Mouse (Mus musculus) C2C12 (cell line): ENCODE measurements at regions not wholly inside any gene's neighbourhood (a gene's known extent, or its start where the extent isn't known, plus 50 kb on each side); places are given as distances from the start of the nearest gene placed in this dataset.

Source experiments
- H3K27me3 ChIP-seq: one replicate; pipeline ENCODE4 v1.6.1; 2011; ENCODE audit not compliant: control insufficient read depth, insufficient read depth, insufficient read length
- H3K36me3 ChIP-seq: one replicate; pipeline ENCODE4 v1.6.1; 2011; ENCODE audit not compliant: control insufficient read depth, insufficient read depth
- H3K4me3 ChIP-seq: one replicate; pipeline ENCODE4 v1.5.1; 2011; ENCODE audit warnings: mild to moderate bottlenecking, control low read depth; ENCODE audit not compliant: poor library complexity, insufficient read depth, severe bottlenecking
- H3K79me2 ChIP-seq: one replicate; pipeline ENCODE4 v1.6.1; 2011; ENCODE audit not compliant: control insufficient read depth, insufficient read depth
- H3K79me3 ChIP-seq: one replicate; pipeline ENCODE4 v1.6.1; 2011; ENCODE audit warnings: low read depth, control low read depth
- H3ac ChIP-seq: one replicate; pipeline ENCODE3; 2011; ENCODE audit warnings: low read depth; ENCODE audit not compliant: control insufficient read depth, insufficient read length
- CEBPB ChIP-seq: IDR thresholded peaks from one replicate; pipeline ENCODE4 v1.6.1; 2011; ENCODE audit warnings: low read depth, mild to moderate bottlenecking, control low read depth, moderate library complexity
- CTCF ChIP-seq: IDR thresholded peaks from one replicate; pipeline ENCODE4 v1.5.1; 2011; ENCODE audit not compliant: control insufficient read depth, insufficient read depth, insufficient read length
- FOSL1 ChIP-seq: IDR thresholded peaks from one replicate; pipeline ENCODE4 v1.8.0; 2011; ENCODE audit warnings: mild to moderate bottlenecking, low read length; ENCODE audit not compliant: poor library complexity, insufficient read depth, severe bottlenecking
- MAX ChIP-seq: IDR thresholded peaks from one replicate; pipeline ENCODE4 v1.6.1; 2011; ENCODE audit warnings: mild to moderate bottlenecking, control low read depth
- MYOD1 ChIP-seq: IDR thresholded peaks from one replicate; pipeline ENCODE4 v1.6.1; 2011; ENCODE audit warnings: low read depth; ENCODE audit not compliant: control insufficient read depth, insufficient read length
- MYOG ChIP-seq: IDR thresholded peaks from one replicate; pipeline ENCODE4 v1.6.1; 2011; ENCODE audit not compliant: control insufficient read depth, insufficient read length; ENCODE audit errors: extremely low read depth
- USF1 ChIP-seq: IDR thresholded peaks from one replicate; pipeline ENCODE4 v1.6.1; 2011; ENCODE audit warnings: low read depth, mild to moderate bottlenecking, control low read depth, moderate library complexity

GRCm38 (mm10) chr13:99100430-99101409, 83.9 kb upstream of the Zfp366 start:
- no peak overlapping the region for H3ac ChIP-seq
- TF ChIP-seq MYOG (no peak), FOSL1 (no peak), MAX (no peak), CTCF (no peak), MYOD1 (no peak), CEBPB (no peak), USF1 (no peak)
- no peak overlapping the region for H3K4me3 ChIP-seq
- no peaks in the 10 kb centered on the region for H3K79me3 ChIP-seq
- no peaks in the 10 kb centered on the region for H3K27me3 ChIP-seq
- no peaks in the 10 kb centered on the region for H3K79me2 ChIP-seq
- H3K36me3 ChIP-seq: no peaks in the 10 kb centered on the region

- TF ChIP-seq MAX (no peak), CTCF (no peak), FOSL1 (no peak), USF1 (no peak), CEBPB (no peak), MYOG (no peak), MYOD1 (no peak)
- Histone ChIP-seq H3K79me2 (no peaks in the 10 kb centered on the region), H3K4me3 (no peak overlapping the region), H3ac (no peak overlapping the region), H3K79me3 (no peaks in the 10 kb centered on the region), H3K36me3 (no peaks in the 10 kb centered on the region), H3K27me3 (no peaks in the 10 kb centered on the region)
These were observed 84.7 kb upstream of the Zfp366 start for GRCm38 (mm10) chr13:99099794-99100429.

GRCm38 (mm10) chr13:99099226-99099625, 85.4 kb upstream of the Zfp366 start:
- Histone ChIP-seq H3K36me3 (no peaks in the 10 kb centered on the region), H3K27me3 (no peaks in the 10 kb centered on the region), H3K79me3 (no peaks in the 10 kb centered on the region), H3K4me3 (no peak overlapping the region), H3ac (no peak overlapping the region), H3K79me2 (no peaks in the 10 kb centered on the region)
- TF ChIP-seq MYOD1 (no peak), CEBPB (no peak), MAX (no peak), FOSL1 (no peak), MYOG (no peak), CTCF (no peak), USF1 (no peak)

GRCm38 (mm10) chr13:99097606-99098545, 86.7 kb upstream of the Zfp366 start:
- H3K27me3 ChIP-seq: no peaks in the 10 kb centered on the region
- no peaks in the 10 kb centered on the region for H3K79me2 ChIP-seq
- no peaks in the 10 kb centered on the region for H3K36me3 ChIP-seq
- H3ac ChIP-seq: no peak overlapping the region
- H3K79me3 ChIP-seq: no peaks in the 10 kb centered on the region
- no peak overlapping the region for H3K4me3 ChIP-seq
- TF ChIP-seq MAX (no peak), MYOD1 (no peak), USF1 (no peak), CTCF (no peak), CEBPB (no peak), FOSL1 (no peak), MYOG (no peak)

- TF ChIP-seq USF1 (no peak), CEBPB (no peak), MAX (no peak), CTCF (no peak), MYOG (no peak), MYOD1 (no peak), FOSL1 (no peak)
These were observed 87.8 kb upstream of the Zfp366 start for GRCm38 (mm10) chr13:99096837-99097236.

More at GRCm38 (mm10) chr13:99096837-99097236, 87.8 kb upstream of the Zfp366 start:
- Histone ChIP-seq H3K79me2 (no peaks in the 10 kb centered on the region), H3K36me3 (no peaks in the 10 kb centered on the region), H3K4me3 (no peak overlapping the region), H3K79me3 (no peaks in the 10 kb centered on the region), H3K27me3 (no peaks in the 10 kb centered on the region), H3ac (no peak overlapping the region)
